Mouse (Mus musculus): ENCODE measurements around the gene Btbd9.
A peak's percentile ranks its signal among the peaks of the same experiment; 100 is the strongest.

The Btbd9 gene

GRCm38 (mm10) chr17:30195591-30196183 lies 380.6 kb downstream of the Btbd9 start:
- DNase-seq, result peak; percentile 5

DNA sequence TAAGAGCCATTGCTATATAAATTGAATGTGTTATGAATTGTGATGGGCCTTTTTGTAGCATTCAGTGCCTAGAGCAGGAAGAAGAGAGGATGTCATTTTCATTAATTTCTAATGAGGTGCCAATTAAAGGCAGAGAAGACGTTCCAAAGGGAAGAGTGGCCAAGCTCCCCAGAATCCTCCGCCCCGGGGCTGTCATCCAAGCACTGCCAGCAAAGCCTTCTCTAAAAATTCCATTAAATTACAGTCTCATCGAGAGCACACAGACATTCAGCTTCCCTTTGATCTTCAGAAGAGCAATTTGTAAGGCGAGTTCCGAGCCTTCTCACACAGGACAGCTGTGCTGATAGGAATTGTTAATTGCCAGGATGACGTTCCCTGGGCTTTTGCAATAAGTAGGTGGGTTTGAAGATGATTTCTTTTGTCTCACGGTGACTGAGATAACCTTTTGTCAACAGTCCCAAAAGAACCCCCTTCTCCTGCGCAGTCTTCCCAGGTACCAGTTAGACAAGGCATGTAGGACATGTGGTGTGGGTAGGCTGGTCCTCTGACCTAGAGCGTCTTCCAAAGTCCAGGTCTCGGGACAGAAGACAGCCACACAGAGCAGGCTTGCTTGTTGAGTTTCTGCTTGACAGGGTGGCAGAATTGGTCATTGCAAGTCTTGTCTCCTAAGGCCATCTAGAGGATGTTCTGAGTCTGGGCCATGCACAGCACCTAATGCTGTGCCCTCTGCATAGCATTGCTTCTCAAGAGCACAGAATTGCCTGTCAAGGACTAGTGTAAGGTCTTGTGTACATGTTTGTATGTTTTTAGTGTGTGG lies 381.5 kb downstream of the Btbd9 start:
- DNase-seq, result peak; percentile 6

DNA sequence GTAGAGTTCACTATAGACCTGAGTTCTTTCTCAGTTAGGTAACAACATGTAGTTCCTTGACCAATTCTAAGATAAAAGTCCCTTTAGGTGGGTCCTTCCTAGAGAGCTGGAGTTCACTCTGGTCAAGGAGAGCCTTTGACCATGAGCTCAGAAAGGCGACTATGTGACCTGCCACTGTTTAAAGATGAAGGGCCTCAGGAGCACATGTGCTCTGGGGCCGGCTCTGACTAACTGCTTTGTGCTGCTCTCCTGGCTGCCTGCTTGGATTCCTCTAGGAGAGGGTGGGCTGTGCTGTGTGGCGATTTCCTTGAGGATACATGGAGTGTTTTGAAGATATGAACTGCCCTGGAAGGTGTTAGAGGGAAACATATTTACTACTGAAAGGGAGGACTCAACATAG lies 382.2 kb downstream of the Btbd9 start:
- peak; percentile 3 for DNase-seq

- no peak for DNase-seq
Observed at GRCm38 (mm10) chr17:30193615-30194014, 382.7 kb downstream of the Btbd9 start.

DNA sequence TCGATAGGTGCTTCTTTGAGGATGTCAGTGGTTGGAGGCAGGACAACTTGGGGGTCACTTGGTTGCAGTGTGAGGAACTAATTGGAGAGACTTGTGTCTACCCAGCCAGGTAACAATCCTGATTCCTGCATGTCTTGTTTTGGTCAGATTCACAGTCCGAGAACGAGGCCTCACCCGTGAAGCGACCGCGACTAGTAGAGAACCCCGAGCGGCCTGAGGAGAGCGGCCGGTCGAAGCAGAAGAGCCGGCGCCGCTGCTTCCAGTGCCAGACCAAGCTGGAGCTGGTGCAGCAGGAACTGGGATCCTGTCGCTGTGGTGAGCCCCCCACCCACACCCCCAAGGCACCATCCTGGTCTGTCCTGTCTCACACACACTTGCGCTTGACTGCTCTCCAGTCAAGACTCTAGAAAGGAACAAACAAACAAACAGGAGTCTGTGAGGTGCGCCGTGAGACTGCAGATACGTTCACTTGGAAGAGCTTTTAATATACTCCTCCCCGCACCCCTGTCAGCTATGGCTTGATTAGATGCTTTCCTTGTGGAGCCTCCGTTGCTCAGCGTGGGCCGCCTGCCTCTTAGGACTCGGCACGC lies 383.8 kb downstream of the Btbd9 start:
- DNase-seq, result peak; percentile 4

DNA sequence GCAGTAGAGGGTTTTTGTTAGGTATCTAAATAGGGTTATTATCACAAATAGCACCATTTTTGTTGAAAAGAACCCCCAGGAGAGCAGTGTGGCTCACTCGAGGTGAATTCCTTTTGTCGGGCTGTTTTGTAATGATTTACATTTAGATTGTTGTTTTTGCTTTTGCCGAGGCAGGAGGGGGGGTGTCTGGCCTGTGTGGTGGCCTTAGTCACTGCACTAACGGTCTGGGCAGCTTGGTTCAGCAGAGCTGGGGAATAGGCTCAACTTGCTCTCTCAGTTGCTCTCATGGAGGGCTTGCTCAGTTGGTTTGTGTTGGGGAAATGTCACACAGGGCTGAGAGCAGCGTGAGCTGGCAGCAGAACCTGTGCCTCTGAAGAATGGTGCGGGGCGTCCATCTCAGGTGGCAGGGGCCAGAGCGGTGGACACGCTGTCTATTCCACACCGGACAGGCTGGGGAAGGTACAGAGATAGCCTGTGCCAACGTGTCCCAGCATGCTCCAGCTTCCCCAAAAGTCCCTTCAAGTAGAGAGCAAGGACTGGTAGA lies 385.1 kb downstream of the Btbd9 start:
- peak; percentile 3 for DNase-seq

DNA sequence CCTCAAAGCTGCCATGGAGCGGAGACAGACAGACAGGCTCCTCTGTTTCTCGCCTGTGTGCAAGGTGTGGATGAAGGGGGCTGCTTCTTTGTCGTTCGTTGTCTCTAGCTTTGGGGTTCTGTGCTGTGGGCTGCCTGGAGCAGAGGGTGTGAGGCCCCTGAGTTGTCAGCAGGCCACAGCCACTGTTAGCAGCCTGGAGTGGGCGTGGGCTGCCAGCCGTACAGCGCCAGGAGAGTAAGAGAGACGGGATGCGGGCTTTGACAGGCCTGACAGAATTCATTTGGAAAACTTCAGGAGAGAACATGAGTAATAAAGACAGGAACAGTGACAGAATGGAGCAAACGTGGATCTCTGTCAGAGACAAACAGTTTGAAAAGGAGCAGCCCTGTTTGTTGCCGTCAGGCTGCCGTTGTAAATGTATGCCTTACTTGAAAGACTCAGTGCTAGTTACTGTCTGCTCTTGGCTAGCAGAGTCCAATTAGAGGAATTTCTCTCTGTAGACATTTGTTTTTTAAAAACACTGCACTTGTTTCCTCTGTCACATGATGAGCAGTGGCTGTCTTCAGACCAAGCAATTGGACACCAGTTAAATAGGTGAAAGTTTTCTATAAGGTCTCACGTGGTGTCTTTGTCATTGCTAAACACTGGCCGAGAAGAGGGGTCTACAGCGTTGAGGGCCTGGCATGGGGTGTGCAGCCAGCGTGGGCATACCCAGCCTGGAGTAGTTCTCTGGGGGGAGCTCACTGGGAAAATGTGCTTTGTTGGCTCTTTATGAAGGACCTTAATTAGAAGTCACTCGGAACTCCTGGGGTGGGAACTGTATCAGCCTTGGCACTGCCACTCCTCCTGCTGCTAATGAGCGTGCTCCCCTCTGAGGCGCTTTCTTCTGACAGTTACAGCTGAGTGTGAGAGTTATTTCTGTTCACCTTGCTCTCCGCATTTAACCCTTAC lies 388.0 kb downstream of the Btbd9 start:
- DNase-seq, result no peak

GRCm38 (mm10) chr17:30187581-30187980 lies 388.7 kb downstream of the Btbd9 start:
- DNase-seq, result no peak

DNA sequence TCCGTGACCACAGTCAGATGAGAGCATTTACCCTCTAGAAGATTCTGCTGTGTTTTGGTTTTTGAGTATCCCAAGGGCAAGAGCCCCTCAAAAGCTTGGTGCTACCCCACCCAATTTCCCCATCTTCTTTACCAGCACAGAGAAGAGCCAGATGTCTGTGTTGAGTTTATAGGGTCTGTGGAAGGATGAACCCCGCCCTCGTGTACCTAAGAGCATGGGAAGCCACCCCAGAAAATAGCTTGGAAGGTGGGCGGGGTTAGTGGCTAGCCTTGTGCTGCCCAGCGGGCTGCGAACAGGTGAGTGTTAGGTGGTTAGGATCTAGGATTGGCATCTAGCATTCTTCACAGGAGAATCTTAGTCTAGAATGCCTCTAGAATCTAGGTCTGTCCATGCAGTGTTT lies 389.1 kb downstream of the Btbd9 start:
- no peak for DNase-seq

- no peak for DNase-seq
Observed at GRCm38 (mm10) chr17:30183561-30183960, 392.7 kb downstream of the Btbd9 start.

- no peak for DNase-seq
Observed at GRCm38 (mm10) chr17:30182063-30182462, 394.2 kb downstream of the Btbd9 start.

DNA sequence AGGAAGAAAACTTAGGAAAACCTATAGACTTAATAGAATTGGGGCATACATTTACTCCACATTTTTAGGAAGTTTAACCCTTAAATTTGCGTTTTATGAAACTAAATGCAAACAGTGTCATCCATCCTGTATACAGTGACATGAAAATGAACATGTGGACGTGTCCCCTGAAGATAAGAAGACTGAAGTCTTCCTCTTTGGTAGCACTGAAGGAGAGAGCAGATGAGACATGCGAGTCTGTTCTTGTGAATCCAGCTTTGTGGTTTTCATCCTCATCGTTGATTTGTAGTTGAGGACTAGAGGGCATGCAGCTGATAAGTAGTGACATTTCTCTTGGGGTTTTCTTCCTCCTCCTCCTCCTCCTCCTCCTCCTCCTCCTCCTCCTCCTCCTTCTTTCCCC lies 394.7 kb downstream of the Btbd9 start:
- DNase-seq, result no peak

DNA sequence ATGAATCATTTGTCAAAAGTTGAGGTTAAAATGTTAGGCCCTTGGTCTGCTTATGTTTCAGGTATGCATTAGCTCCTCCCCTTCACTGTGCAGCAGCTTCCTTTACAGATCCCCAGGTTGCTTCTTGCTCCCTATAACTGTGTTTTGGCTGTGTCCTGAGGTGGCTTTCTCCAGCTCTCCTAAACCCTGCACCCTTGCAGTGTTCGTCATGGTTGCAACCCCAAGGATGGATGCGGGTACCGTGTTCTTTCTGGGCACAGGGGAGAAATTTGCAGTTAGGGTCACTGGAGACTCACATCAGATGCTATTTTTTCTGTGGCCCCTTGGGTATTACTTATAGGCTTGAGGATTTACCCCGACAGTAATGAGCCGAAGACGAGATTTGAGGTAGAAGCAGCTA lies 396.1 kb downstream of the Btbd9 start:
- no peak for DNase-seq

GRCm38 (mm10) chr17:30178402-30178801 lies 397.9 kb downstream of the Btbd9 start:
- no peak for DNase-seq

GRCm38 (mm10) chr17:30177435-30177834 lies 398.9 kb downstream of the Btbd9 start:
- no peak for DNase-seq

All from thymus, postnatal 4 days (tissue).